Mouse (Mus musculus) embryo, embryonic 11.5 days (tissue): ENCODE measurements around the gene Gm28360.
"Not testable (repeated sequence)": the region's sequence is repeated elsewhere in the genome, so short reads cannot be mapped to it uniquely, and the experiment has no call there.

Source experiments
- DNase-seq: peaks from one replicate; pipeline ENCODE4 v3.0.0-alpha.2; 2012; ENCODE audit warnings: low read depth, low spot score

Gm28360 gene

GRCm38 (mm10) chr1:117829781-117830180, at the start of gene Gm28360:
Gene Gm28360, plus strand, starts transcription at chr1:117830081.
- not testable (repeated sequence) for DNase-seq

- DNase-seq: not testable (repeated sequence)
Observed at GRCm38 (mm10) chr1:117780833-117781232, 49.0 kb upstream of the Gm28360 start, which contains the start of gene B020011L13Rik. Gene B020011L13Rik, plus strand, starts transcription at chr1:117781133.

- not testable (repeated sequence) for DNase-seq
Observed at GRCm38 (mm10) chr1:117816271-117816670, 13.6 kb upstream of the Gm28360 start.

- DNase-seq: not testable (repeated sequence)
Observed at GRCm38 (mm10) chr1:117851718-117852117, 21.8 kb downstream of the Gm28360 start.
